Mouse (Mus musculus) heart, embryonic 14.5 days (tissue): ENCODE measurements around the gene Rabggtb. TPM values are rescaled to one million over a fixed set of nuclear protein-coding genes. Genes with fewer than 3 reads are reported as not detected.
"Not testable (repeated sequence)": the region's sequence is repeated elsewhere in the genome, so short reads cannot be mapped to it uniquely, and the experiment has no call there.

ENCODE experiments used
- ATAC-seq: fragments of 200-750 bp; cut with Nextera tagmentation; 2 replicates; pipeline ENCODE4 v1.8.0; 2017; ENCODE audit warnings: low read depth, moderate TSS enrichment; ENCODE audit not compliant: insufficient number of reproducible peaks, insufficient read depth, low FRiP score
- H3K27ac ChIP-seq, 2 experiments: fragments of 200-500 bp in 1 of 2; fragments of 300-500 bp in 1 of 2; sonication (generic) in 1 of 2; replicated peaks in 1 of 2; 2 replicates each; pipeline ENCODE4 v1.5.1; 2012 to 2014; ENCODE audit warnings: low read depth in 2 of 2, low read length in 2 of 2, control low read depth in 1 of 2, mild to moderate bottlenecking in 1 of 2, mixed read lengths in 1 of 2; ENCODE audit not compliant: control insufficient read depth in 1 of 2, insufficient read depth in 1 of 2
- H3K27me3 ChIP-seq: fragments of 300-500 bp; sonication (generic); 2 replicates; pipeline ENCODE4 v1.6.1; 2014; ENCODE audit warnings: mild to moderate bottlenecking, low read length, control low read depth; ENCODE audit not compliant: control insufficient read depth, insufficient read depth
- H3K36me3 ChIP-seq: fragments of 300-500 bp; sonication (generic); 2 replicates; pipeline ENCODE4 v1.6.1; 2014; ENCODE audit warnings: mild to moderate bottlenecking, control low read depth, low read length, mixed read lengths; ENCODE audit not compliant: control insufficient read depth, insufficient read depth
- H3K4me1 ChIP-seq, 2 experiments: fragments of 200-500 bp in 1 of 2; fragments of 300-500 bp in 1 of 2; sonication (generic) in 1 of 2; 2 replicates each; pipeline ENCODE4 v1.6.1; 2012 to 2014; ENCODE audit warnings: low read length in 2 of 2, control low read depth in 1 of 2, mixed read lengths in 1 of 2; ENCODE audit not compliant: control insufficient read depth in 2 of 2, insufficient read depth in 2 of 2
- H3K4me2 ChIP-seq: fragments of 300-500 bp; sonication (generic); 2 replicates; pipeline ENCODE4 v1.6.1; 2014; ENCODE audit warnings: mild to moderate bottlenecking, low read length
- H3K4me3 ChIP-seq, 2 experiments: fragments of 200-500 bp in 1 of 2; fragments of 300-500 bp in 1 of 2; sonication (generic) in 1 of 2; 2 replicates each; pipeline ENCODE4 v1.5.1; 2012 to 2014; ENCODE audit warnings: low read length in 2 of 2, mild to moderate bottlenecking in 2 of 2, control low read depth in 1 of 2, low read depth in 1 of 2, moderate library complexity in 1 of 2; ENCODE audit not compliant: control insufficient read depth in 1 of 2, insufficient read depth in 1 of 2
- H3K9ac ChIP-seq: fragments of 300-500 bp; sonication (generic); 2 replicates; pipeline ENCODE4 v1.6.1; 2014; ENCODE audit warnings: mild to moderate bottlenecking, low read length
- H3K9me3 ChIP-seq: fragments of 300-500 bp; sonication (generic); 2 replicates; pipeline ENCODE4 v1.6.1; 2016; ENCODE audit warnings: low read length, control low read depth; ENCODE audit not compliant: control insufficient read depth
- WGBS: fragments of 180-500 bp; shearing (Covaris S2); extraction: QIAGEN DNeasy Blood & Tissue Kit; methylation state at CpG from one replicate; pipeline ENCODE4 v1.1.7; 2014; 5-methylcytosine and 5-hydroxymethylcytosine counted together
- polyA plus RNA-seq: library from polyadenylated mRNA; unstranded; fragments of >200 nt; fragmentation: Nextera tagmentation; extraction: Ambion mirVana; gene quantifications from 2 replicates; pipeline ENCODE4 v1.2.1, GENCODE M21; 2014

Gene Rabggtb
- polyA plus RNA-seq, 1 experiment from 2014 or later = 67.8 TPM

GRCm38 (mm10) chr3:153888141-153888540, 24.7 kb downstream of the Rabggtb start:
- ATAC-seq = no peak
- H3K36me3 ChIP-seq = no peaks in the 10 kb centered on the region
- no peak overlapping the region for H3K4me3 ChIP-seq
- H3K27ac ChIP-seq = no peak overlapping the region
- 34% methylated on average over 6 of the region's 6 CpGs for WGBS
- H3K4me2 ChIP-seq = no peak overlapping the region
- H3K4me1 ChIP-seq = no peaks in the 10 kb centered on the region
- H3K9me3 ChIP-seq = no peaks in the 10 kb centered on the region
- H3K27me3 ChIP-seq = no peaks in the 10 kb centered on the region
- H3K9ac ChIP-seq = no peak overlapping the region

- Histone ChIP-seq H3K4me2 (no peak overlapping the region), H3K27ac (no peak overlapping the region), H3K36me3 (no peaks in the 10 kb centered on the region), H3K9me3 (no peaks in the 10 kb centered on the region), H3K9ac (no peak overlapping the region), H3K27me3 (no peaks in the 10 kb centered on the region), H3K4me1 (no peaks in the 10 kb centered on the region), H3K4me3 (no peak overlapping the region)
- no peak for ATAC-seq
These were observed 26.5 kb downstream of the Rabggtb start for GRCm38 (mm10) chr3:153886296-153886695.

GRCm38 (mm10) chr3:153871396-153871795, 41.4 kb downstream of the Rabggtb start:
- H3K9me3 ChIP-seq = no peaks in the 10 kb centered on the region
- H3K4me2 ChIP-seq = no peak overlapping the region
- no peaks in the 10 kb centered on the region for H3K4me1 ChIP-seq
- H3K36me3 ChIP-seq = no peaks in the 10 kb centered on the region
- no peak overlapping the region for H3K27ac ChIP-seq
- H3K9ac ChIP-seq = no peak overlapping the region
- H3K27me3 ChIP-seq = no peaks in the 10 kb centered on the region
- no peak overlapping the region for H3K4me3 ChIP-seq
- no peak for ATAC-seq
- WGBS = 82% methylated on average over 5 of the region's 5 CpGs

GRCm38 (mm10) chr3:153867149-153868136, 45.4 kb downstream of the Rabggtb start:
- Histone ChIP-seq H3K27me3 (no peaks in the 10 kb centered on the region), H3K4me1 (no peaks in the 10 kb centered on the region), H3K36me3 (no peaks in the 10 kb centered on the region), H3K4me2 (no peak overlapping the region), H3K9ac (no peak overlapping the region), H3K4me3 (no peak overlapping the region), H3K9me3 (no peaks in the 10 kb centered on the region), H3K27ac (no peak overlapping the region)
- no peak for ATAC-seq
- WGBS = 69% methylated on average over 14 of the region's 14 CpGs

- Histone ChIP-seq H3K27ac (no peak overlapping the region), H3K4me3 (no peak overlapping the region), H3K4me2 (no peak overlapping the region), H3K27me3 (no peaks in the 10 kb centered on the region), H3K9me3 (no peaks in the 10 kb centered on the region), H3K9ac (no peak overlapping the region), H3K36me3 (no peaks in the 10 kb centered on the region), H3K4me1 (no peaks in the 10 kb centered on the region)
- ATAC-seq = no peak
- WGBS = 79% methylated on average over 4 of the region's 4 CpGs
These were observed 48.0 kb downstream of the Rabggtb start for GRCm38 (mm10) chr3:153864636-153865429.

- H3K36me3 ChIP-seq = no peaks in the 10 kb centered on the region
- no peak overlapping the region for H3K4me3 ChIP-seq
- H3K9me3 ChIP-seq = no peaks in the 10 kb centered on the region
- no peaks in the 10 kb centered on the region for H3K4me1 ChIP-seq
- H3K9ac ChIP-seq = no peak overlapping the region
- ATAC-seq = no peak
- no peaks in the 10 kb centered on the region for H3K27me3 ChIP-seq
- no peak overlapping the region for H3K27ac ChIP-seq
- no peak overlapping the region for H3K4me2 ChIP-seq
- WGBS = 82% methylated on average over 2 of the region's 2 CpGs
These were observed 49.0 kb downstream of the Rabggtb start for GRCm38 (mm10) chr3:153863816-153864215.

GRCm38 (mm10) chr3:153860392-153860791, 52.4 kb downstream of the Rabggtb start:
- ATAC-seq, H3K27ac ChIP-seq, H3K4me2 ChIP-seq, H3K9ac ChIP-seq, H3K4me3 ChIP-seq, H3K36me3 ChIP-seq, H3K4me1 ChIP-seq, H3K9me3 ChIP-seq, H3K27me3 ChIP-seq: not testable (repeated sequence)
- 74% methylated on average over 7 of the region's 8 CpGs for WGBS
